Mouse (Mus musculus) stomach, embryonic 16.5 days (tissue): ENCODE data around the gene Fam187a. TPM values are rescaled to one million over a fixed set of nuclear protein-coding genes. Genes with fewer than 3 reads are reported as not detected.
A peak's percentile ranks its signal among the peaks of the same experiment; 100 is the strongest.

Experiments
- ATAC-seq: fragments of 200-750 bp; cut with Nextera tagmentation; 2 replicates; pipeline ENCODE4 v1.8.0; 2017; ENCODE audit warnings: moderate number of reproducible peaks, moderate TSS enrichment; ENCODE audit not compliant: insufficient read depth, low FRiP score
- H3K27ac ChIP-seq: fragments of 300-500 bp; sonication (generic); 2 replicates; pipeline ENCODE4 v1.5.1; 2014; ENCODE audit warnings: low read length
- H3K27me3 ChIP-seq: fragments of 300-500 bp; sonication (generic); 2 replicates; pipeline ENCODE4 v1.6.1; 2014; ENCODE audit warnings: low read length, control low read depth, mixed read lengths; ENCODE audit not compliant: control insufficient read depth, insufficient read depth
- H3K36me3 ChIP-seq: fragments of 300-500 bp; sonication (generic); 2 replicates; pipeline ENCODE4 v1.6.1; 2014; ENCODE audit warnings: low read length; ENCODE audit not compliant: control insufficient read depth, insufficient read depth
- H3K4me1 ChIP-seq: fragments of 300-500 bp; sonication (generic); 2 replicates; pipeline ENCODE4 v1.6.1; 2014; ENCODE audit warnings: low read length, control low read depth, mixed read lengths; ENCODE audit not compliant: control insufficient read depth, insufficient read depth
- H3K4me2 ChIP-seq: fragments of 300-500 bp; sonication (generic); 2 replicates; pipeline ENCODE4 v1.6.1; 2014; ENCODE audit warnings: low read depth, low read length, mixed read lengths
- H3K4me3 ChIP-seq: fragments of 300-500 bp; sonication (generic); replicated peaks from 2 replicates; pipeline ENCODE4 v1.5.1; 2014; ENCODE audit warnings: mild to moderate bottlenecking, low read length
- H3K9ac ChIP-seq: fragments of 300-500 bp; sonication (generic); 2 replicates; pipeline ENCODE4 v1.6.1; 2014; ENCODE audit warnings: low read length
- H3K9me3 ChIP-seq: fragments of 300-500 bp; sonication (generic); replicated peaks from 2 replicates; pipeline ENCODE4 v1.6.1; 2016; ENCODE audit warnings: low read length, control low read depth; ENCODE audit not compliant: control insufficient read depth
- WGBS: fragments of 180-500 bp; shearing (Covaris S2); extraction: QIAGEN DNeasy Blood & Tissue Kit; methylation state at CpG from one replicate; pipeline ENCODE4 v1.1.7; 2014; 5-methylcytosine and 5-hydroxymethylcytosine counted together
- polyA plus RNA-seq: library from polyadenylated mRNA; unstranded; fragments of >200 nt; fragmentation: Nextera tagmentation; extraction: Ambion mirVana; gene quantifications from 2 replicates; pipeline ENCODE4 v1.2.1, GENCODE M21; 2015

Fam187a gene
- polyA plus RNA-seq, 1 experiment from 2014 or later, result 0.12 TPM

- H3K27me3 ChIP-seq, result no peaks in the 10 kb centered on the region
- no peak overlapping the region for H3K27ac ChIP-seq
- H3K9ac ChIP-seq, result no peak overlapping the region
- 82% methylated on average over 5 of the region's 5 CpGs for WGBS
- H3K4me1 ChIP-seq, result no peaks in the 10 kb centered on the region
- ATAC-seq, result no peak
- H3K9me3 ChIP-seq, result no peaks in the 10 kb centered on the region
- no peak overlapping the region for H3K4me3 ChIP-seq
- no peaks in the 10 kb centered on the region for H3K36me3 ChIP-seq
- no peak overlapping the region for H3K4me2 ChIP-seq
Measured at GRCm38 (mm10) chr11:102887433-102887832, 2.5 kb downstream of the Fam187a start.

- WGBS, result 61% methylated on average over 3 of the region's 3 CpGs
- H3K4me3 ChIP-seq, result no peak overlapping the region
- ATAC-seq, result no peak
Measured at GRCm38 (mm10) chr11:102888135-102888534, 3.2 kb downstream of the Fam187a start.

GRCm38 (mm10) chr11:102890096-102890495 is 5.1 kb downstream of the Fam187a start:
- Histone ChIP-seq H3K4me1 (peaks cover 4% of the 10 kb centered on the region; the same call in 1 of the 2 replicates), H3K36me3 (no peaks in the 10 kb centered on the region), H3K9ac (no peak overlapping the region), H3K4me2 (no peak overlapping the region), H3K4me3 (no peak overlapping the region), H3K27me3 (no peaks in the 10 kb centered on the region), H3K27ac (no peak overlapping the region), H3K9me3 (no peaks in the 10 kb centered on the region)
- WGBS, result 68% methylated on average over 5 of the region's 5 CpGs
- ATAC-seq, result no peak

More at GRCm38 (mm10) chr11:102888135-102888534, 3.2 kb downstream of the Fam187a start:
- Histone ChIP-seq H3K27me3 (no peaks in the 10 kb centered on the region), H3K4me1 (peaks cover 4% of the 10 kb centered on the region; the same call in 1 of the 2 replicates), H3K9me3 (no peaks in the 10 kb centered on the region), H3K9ac (no peak overlapping the region), H3K27ac (no peak overlapping the region), H3K36me3 (no peaks in the 10 kb centered on the region), H3K4me2 (no peak overlapping the region)

- H3K9ac ChIP-seq, result peak overlapping the region; percentile 65
- no peaks in the 10 kb centered on the region for H3K36me3 ChIP-seq
- peak overlapping the region; percentile 91 for H3K4me2 ChIP-seq
- no peaks in the 10 kb centered on the region for H3K9me3 ChIP-seq
- 3% methylated on average over 43 of the region's 43 CpGs for WGBS
- no peaks in the 10 kb centered on the region; the same call in 1 of the 2 replicates for H3K27me3 ChIP-seq
- H3K4me1 ChIP-seq, result peaks cover 4% of the 10 kb centered on the region; the same call in 1 of the 2 replicates
- H3K4me3 ChIP-seq, result peak overlapping the region; percentile 47
- no peak overlapping the region for H3K27ac ChIP-seq
- ATAC-seq, result peak; percentile 88
Measured at GRCm38 (mm10) chr11:102893015-102893651, 8.2 kb downstream of the Fam187a start.

- Histone ChIP-seq H3K9me3 (no peaks in the 10 kb centered on the region), H3K9ac (no peak overlapping the region), H3K27ac (no peak overlapping the region), H3K4me2 (no peak overlapping the region), H3K36me3 (no peaks in the 10 kb centered on the region), H3K4me1 (peaks cover 4% of the 10 kb centered on the region; the same call in 1 of the 2 replicates), H3K27me3 (no peaks in the 10 kb centered on the region; the same call in 1 of the 2 replicates), H3K4me3 (no peak overlapping the region)
- no peak for ATAC-seq
- 84% methylated on average over 4 of the region's 4 CpGs for WGBS
Measured at GRCm38 (mm10) chr11:102894716-102895115, 9.7 kb downstream of the Fam187a start.

GRCm38 (mm10) chr11:102895779-102896178 is 10.8 kb downstream of the Fam187a start:
- Histone ChIP-seq H3K27me3 (no peaks in the 10 kb centered on the region; the same call in 1 of the 2 replicates), H3K9me3 (no peaks in the 10 kb centered on the region), H3K27ac (no peak overlapping the region), H3K4me2 (no peak overlapping the region), H3K4me1 (peaks cover 7% of the 10 kb centered on the region; the same call in 1 of the 2 replicates), H3K36me3 (no peaks in the 10 kb centered on the region), H3K4me3 (no peak overlapping the region), H3K9ac (no peak overlapping the region)
- no peak; the same call in 1 of the 2 replicates for ATAC-seq
- WGBS, result 58% methylated on average over 9 of the region's 9 CpGs

GRCm38 (mm10) chr11:102896641-102897040 is 11.7 kb downstream of the Fam187a start:
- peaks cover 7% of the 10 kb centered on the region; the same call in 1 of the 2 replicates for H3K4me1 ChIP-seq
- H3K4me2 ChIP-seq, result no peak overlapping the region
- WGBS, result 79% methylated on average over 20 of the region's 20 CpGs
- no peaks in the 10 kb centered on the region for H3K9me3 ChIP-seq
- H3K9ac ChIP-seq, result no peak overlapping the region
- no peaks in the 10 kb centered on the region; the same call in 1 of the 2 replicates for H3K27me3 ChIP-seq
- H3K36me3 ChIP-seq, result no peaks in the 10 kb centered on the region
- no peak overlapping the region for H3K27ac ChIP-seq
- H3K4me3 ChIP-seq, result no peak overlapping the region
- ATAC-seq, result no peak

GRCm38 (mm10) chr11:102898408-102898807 is 13.4 kb downstream of the Fam187a start:
- Histone ChIP-seq H3K36me3 (no peaks in the 10 kb centered on the region), H3K27ac (no peak overlapping the region), H3K9ac (no peak overlapping the region), H3K9me3 (no peaks in the 10 kb centered on the region), H3K4me1 (peaks cover 3% of the 10 kb centered on the region; the same call in 1 of the 2 replicates), H3K4me3 (no peak overlapping the region), H3K27me3 (no peaks in the 10 kb centered on the region; the same call in 1 of the 2 replicates), H3K4me2 (no peak overlapping the region)
- WGBS, result 84% methylated on average over 9 of the region's 9 CpGs
- ATAC-seq, result no peak

GRCm38 (mm10) chr11:102900763-102901162 is 15.8 kb downstream of the Fam187a start, which contains the start of gene Gfap:
Gene Gfap (minus strand): TSS chr11:102900912.
- Histone ChIP-seq H3K27me3 (no peaks in the 10 kb centered on the region; the same call in 1 of the 2 replicates), H3K27ac (no peak within 1 kb of the TSS), H3K4me1 (0 out of 2 replicates have a peak, but pooled peaks cover 3% of the 10 kb centered on the region), H3K4me2 (no peak within 1 kb of the TSS), H3K9me3 (no peaks in the 10 kb centered on the region), H3K9ac (no peak within 1 kb of the TSS), H3K36me3 (0 out of 2 replicates have a peak, but pooled peaks cover 2% of the 10 kb centered on the region), H3K4me3 (no peak within 1 kb of the TSS)
- WGBS, result 8% methylated on average over 7 of the region's 7 CpGs
- peak; percentile 63 for ATAC-seq
